13 mouse cellular contexts compared by ENCODE assay signal in the genomic region with DNA sequence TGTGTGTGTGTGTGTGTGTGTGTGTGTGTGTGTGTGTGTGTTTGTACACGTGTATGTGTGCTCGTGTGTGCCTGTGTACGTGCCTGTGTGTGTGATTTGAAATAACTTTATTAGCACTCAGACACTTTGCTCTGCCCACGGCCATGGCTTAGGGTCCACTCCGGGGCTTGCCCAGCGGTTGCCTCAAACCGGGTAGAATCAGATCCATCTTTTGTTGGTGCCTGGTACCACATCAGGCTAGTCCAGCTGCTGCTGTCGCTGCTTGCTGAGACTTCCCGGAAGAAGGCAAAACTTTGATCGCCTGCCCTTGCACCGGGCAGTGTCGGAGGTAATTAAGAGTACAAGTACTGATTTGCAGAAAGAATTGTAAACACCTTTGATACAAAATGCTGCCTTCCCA. TPM values are rescaled to one million over a fixed set of nuclear protein-coding genes. Genes with fewer than 3 reads are reported as not detected.
A peak's percentile ranks its signal among the peaks of the same experiment; 100 is the strongest.
DNase-seq lines count a peak whose midpoint lies in the region; ATAC-seq and TF ChIP-seq lines count a peak whose summit lies in the region.
"Had no signal": no experiment of that assay in that cellular context is flagged by ENCODE, and none has a peak within 500 bp of the region (broad histone marks: within the 10 kb centered on the region; RNA-seq: fewer than 3 reads in every experiment).

No protein-coding gene starts in this region.

- TF ChIP-seq POLR2A in limb, embryonic 14.5 days (IDR thresholded peaks at IDR 0.05; ENCODE audit: borderline replicate concordance, extremely low read depth, insufficient read depth, insufficient read length) = no peak

- WGBS in hindbrain, embryonic 12.5 days = 25% methylated on average over 12 of the region's 12 CpGs
- WGBS in limb, embryonic 14.5 days = 11% methylated on average over 12 of the region's 12 CpGs
- WGBS in liver, embryonic 12.5 days (ENCODE audit: insufficient replicate concordance) = 69% methylated on average over 11 of the region's 12 CpGs

- no peak for TF ChIP-seq CTCF in gastrocnemius, adult 2 months (IDR thresholded peaks at IDR 0.05)

- intact Hi-C loops in gastrocnemius, adult 2 months (cut with DNase I) = no loop called here
- intact Hi-C loops in gastrocnemius, postnatal 14 days (cut with DNase I; ENCODE audit: low total_unique reads) = loop anchor here (10.0 kb wide), 1 partner anchor 635 kb away; no protein-coding TSS in a partner anchor

- ATAC-seq in hindbrain, embryonic 12.5 days (ENCODE audit: low FRiP score) = no peak
- no peak for ATAC-seq in limb, embryonic 14.5 days (ENCODE audit: low FRiP score, low read depth)
- no peak for ATAC-seq in liver, embryonic 12.5 days

- 0 out of 2 replicates have a peak overlapping the region, but pooled peaks have one; percentile 13 for H3K9ac ChIP-seq in hindbrain, embryonic 12.5 days
- peak overlapping the region; percentile 36; the same call in 1 of the 2 replicates for H3K9ac ChIP-seq in limb, embryonic 14.5 days (ENCODE audit: low read depth, low read length, severe bottlenecking)
- no peak overlapping the region for H3K9ac ChIP-seq in liver, embryonic 12.5 days
- H3K9ac ChIP-seq: embryonic facial prominence, embryonic 15.5 days; heart, embryonic 13.5 days had no signal

- no peaks in the 10 kb centered on the region for H3K27me3 ChIP-seq in hindbrain, embryonic 12.5 days
- no peaks in the 10 kb centered on the region for H3K27me3 ChIP-seq in limb, embryonic 14.5 days (ENCODE audit: control insufficient read depth, insufficient read depth, low read length)
- peaks cover 5% of the 10 kb centered on the region; the same call in 1 of the 2 replicates for H3K27me3 ChIP-seq in liver, embryonic 12.5 days (replicated peaks)
- H3K27me3 ChIP-seq: embryonic facial prominence, embryonic 15.5 days; heart, embryonic 13.5 days had no signal

- H3K4me2 ChIP-seq in hindbrain, embryonic 12.5 days (replicated peaks) = peak overlapping the region; percentile 30
- H3K4me2 ChIP-seq in limb, embryonic 14.5 days (replicated peaks; ENCODE audit: low read depth, low read length, severe bottlenecking) = peak overlapping the region; percentile 39
- H3K4me2 ChIP-seq in liver, embryonic 12.5 days = no peak overlapping the region
- H3K4me2 ChIP-seq: embryonic facial prominence, embryonic 15.5 days; heart, embryonic 13.5 days had no signal

- H3K4me3 ChIP-seq in gastrocnemius, adult 2 months = peak overlapping the region; percentile 59
- no peak overlapping the region for H3K4me3 ChIP-seq in hindbrain, embryonic 12.5 days
- peak overlapping the region; percentile 14 for H3K4me3 ChIP-seq in limb, embryonic 14.5 days (replicated peaks; ENCODE audit: low read length)
- no peak overlapping the region for H3K4me3 ChIP-seq in liver, embryonic 12.5 days
- H3K4me3 ChIP-seq: embryonic facial prominence, embryonic 15.5 days; heart, embryonic 13.5 days; myocyte had no signal

- no peaks in the 10 kb centered on the region for H3K36me3 ChIP-seq in hindbrain, embryonic 12.5 days
- H3K36me3 ChIP-seq in limb, embryonic 14.5 days (ENCODE audit: control insufficient read depth, insufficient read depth, low read length) = no peaks in the 10 kb centered on the region
- no peaks in the 10 kb centered on the region for H3K36me3 ChIP-seq in liver, embryonic 12.5 days
- H3K36me3 ChIP-seq: embryonic facial prominence, embryonic 15.5 days; heart, embryonic 13.5 days had no signal

- no peaks in the 10 kb centered on the region for H3K9me3 ChIP-seq in hindbrain, embryonic 12.5 days (replicated peaks)
- no peaks in the 10 kb centered on the region for H3K9me3 ChIP-seq in limb, embryonic 14.5 days (ENCODE audit: control insufficient read depth, low read length)
- no peaks in the 10 kb centered on the region for H3K9me3 ChIP-seq in liver, embryonic 12.5 days (replicated peaks)
- H3K9me3 ChIP-seq: embryonic facial prominence, embryonic 15.5 days; heart, embryonic 13.5 days had no signal

- no peak for DNase-seq in gastrocnemius, adult 2 months
- DNase-seq in gastrocnemius, postnatal 14 days = no peak
- DNase-seq in embryo, embryonic 10.5 days (ENCODE audit: low spot score) = peak; percentile 47
- no peak for DNase-seq in limb, embryonic 14.5 days (ENCODE audit: low spot score)
- DNase-seq in cerebellum, postnatal 10 days = no peak
- no peak for DNase-seq in natural killer cell, adult 2 months (ENCODE audit: low spot score in 2 of 2)
- DNase-seq: cerebellum, adult 18-20 months; kidney, adult 18-20 months had no signal

- H3K4me1 ChIP-seq in hindbrain, embryonic 12.5 days = peaks cover 59% of the 10 kb centered on the region
- H3K4me1 ChIP-seq in limb, embryonic 14.5 days (ENCODE audit: control insufficient read depth, insufficient read depth, low read length) = peaks cover 38% of the 10 kb centered on the region
- 0 out of 2 replicates have a peak, but pooled peaks cover 10% of the 10 kb centered on the region for H3K4me1 ChIP-seq in liver, embryonic 12.5 days

- no peak overlapping the region for H3K27ac ChIP-seq in gastrocnemius, adult 2 months
- peak overlapping the region; percentile 71 for H3K27ac ChIP-seq in hindbrain, embryonic 12.5 days
- H3K27ac ChIP-seq in limb, embryonic 14.5 days (replicated peaks; ENCODE audit: low read depth, low read length) = no peak overlapping the region
- H3K27ac ChIP-seq in liver, embryonic 12.5 days = no peak overlapping the region
- H3K27ac ChIP-seq: embryonic facial prominence, embryonic 15.5 days; heart, embryonic 13.5 days had no signal

RNA-seq across cellular contexts. Expression of gene Tshz3, which starts 12.1 kb away (rescaled TPM):
- 1 to 10 TPM; 2.9 to 3.1 TPM for total RNA-seq in gastrocnemius, adult 2 months (2021)
- 1 to 10 TPM; 5.0 to 5.3 TPM for total RNA-seq in gastrocnemius, postnatal 14 days (2021)
- polyA plus RNA-seq in hindbrain, embryonic 12.5 days (2016; fragmentation: Nextera tagmentation; extraction: Ambion mirVana) = 25.5 and 25.7 TPM in 2 replicates
- 13.9 and 14.3 TPM in 2 replicates for polyA plus RNA-seq in limb, embryonic 14.5 days (2012; rRNA removed)
- polyA plus RNA-seq in limb, embryonic 14.5 days (2014; fragmentation: Nextera tagmentation; extraction: Ambion mirVana) = 10.4 and 10.8 TPM in 2 replicates
- 1.2 and 1.5 TPM in 2 replicates for polyA plus RNA-seq in liver, embryonic 12.5 days (2016; fragmentation: Nextera tagmentation; extraction: Ambion mirVana)

Comparison
In these comparisons a context has a peak if more than half of its experiments do, and no peak if none do; other contexts are left out.
1. H3K4me3 ChIP-seq: peak in gastrocnemius, adult 2 months (single experiment) and limb, embryonic 14.5 days (single experiment); none in hindbrain, embryonic 12.5 days (single experiment) and liver, embryonic 12.5 days (single experiment).